Mouse (Mus musculus) cortical plate, adult 2 months (tissue): ENCODE data around the gene Olfr68. TPM values are rescaled to one million over a fixed set of nuclear protein-coding genes. Genes with fewer than 3 reads are reported as not detected.
"Not testable (repeated sequence)": the region's sequence is repeated elsewhere in the genome, so short reads cannot be mapped to it uniquely, and the experiment has no call there.

Experiments
- H3K27ac ChIP-seq: fragments of 200-500 bp; 2 replicates; pipeline ENCODE4 v1.5.1; 2012; ENCODE audit warnings: low read length, control low read depth, inconsistent platforms; ENCODE audit not compliant: insufficient read depth
- H3K4me1 ChIP-seq: fragments of 200-500 bp; 2 replicates; pipeline ENCODE4 v1.6.1; 2011; ENCODE audit warnings: low read length; ENCODE audit not compliant: control insufficient read depth, insufficient read depth
- H3K4me3 ChIP-seq: fragments of 200-500 bp; 2 replicates; pipeline ENCODE4 v1.5.1; 2011; ENCODE audit warnings: mild to moderate bottlenecking, low read length, control low read depth; ENCODE audit not compliant: insufficient read depth
- CTCF ChIP-seq: fragments of 200-500 bp; IDR thresholded peaks from 2 replicates; pipeline ENCODE4 v1.5.1; 2011; ENCODE audit warnings: mild to moderate bottlenecking, control low read depth, low read length; ENCODE audit not compliant: insufficient read depth; ENCODE audit errors: extremely low read depth
- POLR2A ChIP-seq: fragments of 200-500 bp; IDR thresholded peaks from 2 replicates; pipeline ENCODE4 v1.6.1; 2011; ENCODE audit warnings: mild to moderate bottlenecking, low read length, control low read depth; ENCODE audit not compliant: insufficient read depth; ENCODE audit errors: extremely low read depth
- polyA plus RNA-seq: library from polyadenylated mRNA; depleted of rRNA; stranded (reverse); fragments of >200 nt; gene quantifications from 2 replicates; pipeline ENCODE4 v1.2.3, GENCODE M21; 2012; rRNA removed

Gene Olfr68
- polyA plus RNA-seq, 1 experiment: not detected

GRCm38 (mm10) chr7:103771494-103771893, 8.0 kb downstream of the Olfr68 start, which contains the start of gene Olfr69:
Gene Olfr69 (minus strand): TSS chr7:103771594.
- H3K4me1 ChIP-seq: no peaks in the 10 kb centered on the region
- no peak for TF ChIP-seq CTCF
- no peak for TF ChIP-seq POLR2A
- H3K4me3 ChIP-seq: no peak within 1 kb of the TSS
- no peak within 1 kb of the TSS for H3K27ac ChIP-seq

- not testable (repeated sequence) for H3K27ac ChIP-seq
Observed at GRCm38 (mm10) chr7:103767687-103768086, 11.8 kb downstream of the Olfr68 start.

GRCm38 (mm10) chr7:103762212-103762611, 17.3 kb downstream of the Olfr68 start:
- not testable (repeated sequence) for H3K27ac ChIP-seq, H3K4me1 ChIP-seq, H3K4me3 ChIP-seq

More at GRCm38 (mm10) chr7:103767687-103768086, 11.8 kb downstream of the Olfr68 start:
- H3K4me3 ChIP-seq, H3K4me1 ChIP-seq: not testable (repeated sequence)

DNA sequence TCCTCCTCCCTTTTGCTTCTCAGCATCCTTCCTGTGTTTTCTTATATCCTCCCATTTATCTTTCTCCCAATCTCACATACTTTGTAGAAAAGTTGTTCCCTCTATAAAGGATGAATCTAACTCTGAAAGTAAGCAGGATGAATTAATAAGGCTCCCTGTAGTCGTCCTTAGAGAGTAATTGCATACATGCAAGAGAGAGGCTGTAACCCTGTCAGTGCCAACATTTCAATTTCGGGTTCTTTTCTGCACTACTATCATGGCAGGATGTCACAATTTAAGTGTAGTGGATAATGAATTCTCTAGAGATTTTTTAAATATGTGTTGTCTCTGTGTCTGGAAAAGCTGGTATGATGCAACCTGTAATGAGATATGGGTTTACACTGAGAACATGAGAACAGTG, 22.3 kb downstream of the Olfr68 start, which contains the start of gene Olfr630:
Olfr630 (minus strand) TSS at position 101 of the 400 bp plus-strand sequence.
- no peak within 1 kb of the TSS for H3K27ac ChIP-seq
- no peak within 1 kb of the TSS for H3K4me3 ChIP-seq
- TF ChIP-seq CTCF: no peak
- no peak for TF ChIP-seq POLR2A

GRCm38 (mm10) chr7:103744843-103745242, 34.7 kb downstream of the Olfr68 start, which contains the start of gene Olfr629:
Gene Olfr629 (minus strand): TSS chr7:103744943.
- H3K4me3 ChIP-seq: no peak within 1 kb of the TSS
- no peaks in the 10 kb centered on the region for H3K4me1 ChIP-seq
- H3K27ac ChIP-seq: no peak within 1 kb of the TSS
- TF ChIP-seq CTCF: no peak
- no peak for TF ChIP-seq POLR2A

More for the DNA sequence above, 22.3 kb downstream of the Olfr68 start, which contains the start of gene Olfr630:
- no peaks in the 10 kb centered on the region for H3K4me1 ChIP-seq

- H3K4me1 ChIP-seq: no peaks in the 10 kb centered on the region
- TF ChIP-seq CTCF (no peak), POLR2A (no peak)
- no peak within 1 kb of the TSS for H3K4me3 ChIP-seq
- no peak within 1 kb of the TSS for H3K27ac ChIP-seq
Observed at GRCm38 (mm10) chr7:103730074-103730473, 49.4 kb downstream of the Olfr68 start, which contains the start of gene Olfr628. Gene Olfr628 (plus strand): TSS chr7:103730374.

Other genes starting within 250 kb of the Olfr68 start
- not detected in 2 replicates for gene Olfr612, start 237.0 kb downstream of the Olfr68 start, polyA plus RNA-seq
- gene Olfr613, start 231.6 kb downstream of the Olfr68 start, polyA plus RNA-seq: not detected in 2 replicates
- gene Olfr615, start 223.6 kb downstream of the Olfr68 start, polyA plus RNA-seq: not detected in 2 replicates
- not detected in 2 replicates for gene Olfr616, start 210.6 kb downstream of the Olfr68 start, polyA plus RNA-seq
- not detected in 2 replicates for gene Olfr617, start 206.6 kb downstream of the Olfr68 start, polyA plus RNA-seq
- gene Olfr618, start 189.6 kb downstream of the Olfr68 start, polyA plus RNA-seq: not detected in 2 replicates
- gene Olfr619, start 179.1 kb downstream of the Olfr68 start, polyA plus RNA-seq: not detected in 2 replicates
- gene Olfr620, start 167.2 kb downstream of the Olfr68 start, polyA plus RNA-seq: not detected in 2 replicates
- not detected in 2 replicates for gene Olfr622, start 137.0 kb downstream of the Olfr68 start, polyA plus RNA-seq
- not detected in 2 replicates for gene Olfr623, start 116.0 kb downstream of the Olfr68 start, polyA plus RNA-seq
- 0.02 TPM in 1 of 2 replicates, not detected in the other for gene Olfr624, start 108.5 kb downstream of the Olfr68 start, polyA plus RNA-seq
- not detected in 2 replicates for gene Olfr625-ps1, start 97.0 kb downstream of the Olfr68 start, polyA plus RNA-seq
- not detected in 2 replicates for gene Olfr243, start 65.0 kb downstream of the Olfr68 start, polyA plus RNA-seq
- not detected in 2 replicates for gene Olfr628, start 49.3 kb downstream of the Olfr68 start, polyA plus RNA-seq
- gene Olfr629, start 34.8 kb downstream of the Olfr68 start, polyA plus RNA-seq: not detected in 2 replicates
- not detected in 2 replicates for gene Olfr630, start 22.4 kb downstream of the Olfr68 start, polyA plus RNA-seq
- gene Olfr69, start 8.1 kb downstream of the Olfr68 start, polyA plus RNA-seq: not detected in 2 replicates
- not detected in 2 replicates for gene Olfr67, start 12.1 kb upstream of the Olfr68 start, polyA plus RNA-seq
- 56.3 and 87.5 TPM in 2 replicates for gene Hbb-bt, start 34.3 kb upstream of the Olfr68 start, polyA plus RNA-seq
- 471 and 650 TPM in 2 replicates for gene Hbb-bs, start 48.4 kb upstream of the Olfr68 start, polyA plus RNA-seq
- not detected in 2 replicates for gene Hbb-bh2, start 60.8 kb upstream of the Olfr68 start, polyA plus RNA-seq
- not detected in 2 replicates for gene Hbb-bh1, start 63.5 kb upstream of the Olfr68 start, polyA plus RNA-seq
- 0.95 and 1.0 TPM in 2 replicates for gene Hbb-y, start 73.5 kb upstream of the Olfr68 start, polyA plus RNA-seq
- gene Olfr66, start 106.6 kb upstream of the Olfr68 start, polyA plus RNA-seq: not detected in 2 replicates
- not detected in 2 replicates for gene Olfr64, start 114.8 kb upstream of the Olfr68 start, polyA plus RNA-seq
- gene Olfr65, start 123.8 kb upstream of the Olfr68 start, polyA plus RNA-seq: not detected in 2 replicates
- not detected in 2 replicates for gene Olfr631, start 149.1 kb upstream of the Olfr68 start, polyA plus RNA-seq
- gene Olfr632, start 154.6 kb upstream of the Olfr68 start, polyA plus RNA-seq: not detected in 2 replicates
- not detected in 2 replicates for gene Olfr633, start 164.7 kb upstream of the Olfr68 start, polyA plus RNA-seq
- not detected in 2 replicates for gene Olfr635, start 191.5 kb upstream of the Olfr68 start, polyA plus RNA-seq
- not detected in 2 replicates for gene Olfr638, start 219.0 kb upstream of the Olfr68 start, polyA plus RNA-seq
- not detected in 2 replicates for gene Olfr639, start 237.6 kb upstream of the Olfr68 start, polyA plus RNA-seq
- not detected in 2 replicates for gene Olfr640, start 245.9 kb upstream of the Olfr68 start, polyA plus RNA-seq